Mouse (Mus musculus): ENCODE measurements around the gene Grm8. TPM values are rescaled to one million over a fixed set of nuclear protein-coding genes. Genes with fewer than 3 reads are reported as not detected.

Grm8 gene
- polyA plus RNA-seq, 1 experiment = 0.51 TPM

- TF ChIP-seq CTCF (IDR thresholded peaks at IDR 0.05; ENCODE audit: borderline replicate concordance, control insufficient read depth, extremely low read depth, insufficient read depth, low read length, poor library complexity) (no peak), POLR2A (IDR thresholded peaks at IDR 0.05; ENCODE audit: control insufficient read depth, extremely low read depth, insufficient read depth, low read length, poor library complexity) (no peak)
- WGBS = 5% methylated on average over 20 of the region's 20 CpGs
- peaks cover 14% of the 10 kb centered on the region for H3K4me1 ChIP-seq (replicated peaks; ENCODE audit: control insufficient read depth, insufficient read depth, low read length)
- peaks cover 14% of the 10 kb centered on the region for H3K27me3 ChIP-seq (ENCODE audit: control insufficient read depth, insufficient read depth, low read length)
- no peaks in the 10 kb centered on the region for H3K36me3 ChIP-seq (ENCODE audit: control insufficient read depth, insufficient read depth, low read length)
- no peak overlapping the region for H3K27ac ChIP-seq (ENCODE audit: control insufficient read depth, insufficient read depth, low read length)
- DNase-seq = no peak
- H3K4me3 ChIP-seq (ENCODE audit: control insufficient read depth, insufficient read depth, low read length) = no peak overlapping the region
These were observed 652 bp downstream of the Grm8 start for GRCm38 (mm10) chr6:28134251-28134801.

DNA sequence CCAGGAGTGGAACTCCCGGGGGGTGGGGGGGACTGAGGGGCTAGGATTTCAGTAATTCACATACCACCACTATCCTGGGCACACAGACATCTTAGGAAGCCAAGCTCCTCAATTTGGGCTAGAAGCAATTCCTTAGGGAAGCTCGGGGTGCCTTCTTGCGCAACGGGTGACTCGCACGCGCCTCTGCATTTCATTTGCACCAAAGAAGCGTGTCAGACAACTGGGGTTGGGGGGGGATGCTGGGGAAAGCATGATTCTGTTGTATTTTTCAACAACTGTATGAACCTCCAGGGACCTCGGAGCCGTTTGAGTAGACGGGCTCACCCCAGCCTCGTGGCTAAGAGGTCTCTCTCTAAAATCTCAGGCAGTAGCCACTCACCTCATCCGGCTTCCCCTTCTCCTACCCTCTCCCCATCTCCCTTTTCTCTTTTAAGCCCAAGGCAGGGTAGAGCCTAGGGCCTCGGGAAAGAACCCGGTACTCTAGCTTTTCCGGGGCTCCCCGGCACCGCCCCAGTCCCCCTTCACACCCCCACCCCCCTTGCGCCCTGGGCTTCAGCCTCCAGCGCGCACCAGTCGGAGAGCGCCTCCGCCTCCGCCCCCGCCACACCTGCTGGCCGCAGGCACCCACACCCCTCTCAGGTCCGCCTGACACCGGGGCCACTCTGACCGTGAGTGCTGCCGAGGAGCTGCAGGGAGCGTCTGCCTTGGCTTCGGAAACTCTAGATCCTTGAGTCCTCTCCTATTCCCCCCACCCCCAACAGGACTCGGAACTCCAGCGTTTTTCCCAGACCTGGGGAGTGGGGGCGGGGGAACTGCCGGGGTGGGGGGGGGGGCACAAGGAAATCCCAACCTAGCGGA, 1.5 kb downstream of the Grm8 start:
- Histone ChIP-seq H3K4me3 (ENCODE audit: control insufficient read depth, insufficient read depth, low read length) (no peak overlapping the region), H3K27ac (ENCODE audit: control insufficient read depth, insufficient read depth, low read length) (no peak overlapping the region), H3K36me3 (ENCODE audit: control insufficient read depth, insufficient read depth, low read length) (no peaks in the 10 kb centered on the region), H3K27me3 (ENCODE audit: control insufficient read depth, insufficient read depth, low read length) (peaks cover 14% of the 10 kb centered on the region), H3K4me1 (replicated peaks; ENCODE audit: control insufficient read depth, insufficient read depth, low read length) (peaks cover 14% of the 10 kb centered on the region)
- 6% methylated on average over 38 of the region's 38 CpGs for WGBS
- TF ChIP-seq CTCF (IDR thresholded peaks at IDR 0.05; ENCODE audit: borderline replicate concordance, control insufficient read depth, extremely low read depth, insufficient read depth, low read length, poor library complexity) (no peak), POLR2A (IDR thresholded peaks at IDR 0.05; ENCODE audit: control insufficient read depth, extremely low read depth, insufficient read depth, low read length, poor library complexity) (no peak)
- no peak for DNase-seq

GRCm38 (mm10) chr6:28132056-28132455, 2.9 kb downstream of the Grm8 start:
- WGBS = 31% methylated on average over 4 of the region's 4 CpGs
- no peak for DNase-seq
- Histone ChIP-seq H3K36me3 (ENCODE audit: control insufficient read depth, insufficient read depth, low read length) (no peaks in the 10 kb centered on the region), H3K27me3 (ENCODE audit: control insufficient read depth, insufficient read depth, low read length) (peaks cover 14% of the 10 kb centered on the region), H3K27ac (ENCODE audit: control insufficient read depth, insufficient read depth, low read length) (no peak overlapping the region), H3K4me3 (ENCODE audit: control insufficient read depth, insufficient read depth, low read length) (no peak overlapping the region), H3K4me1 (replicated peaks; ENCODE audit: control insufficient read depth, insufficient read depth, low read length) (peaks cover 14% of the 10 kb centered on the region)
- TF ChIP-seq POLR2A (IDR thresholded peaks at IDR 0.05; ENCODE audit: control insufficient read depth, extremely low read depth, insufficient read depth, low read length, poor library complexity) (no peak), CTCF (IDR thresholded peaks at IDR 0.05; ENCODE audit: borderline replicate concordance, control insufficient read depth, extremely low read depth, insufficient read depth, low read length, poor library complexity) (no peak)

GRCm38 (mm10) chr6:28128871-28129270, 6.1 kb downstream of the Grm8 start:
- Histone ChIP-seq H3K4me3 (ENCODE audit: control insufficient read depth, insufficient read depth, low read length) (no peak overlapping the region), H3K4me1 (replicated peaks; ENCODE audit: control insufficient read depth, insufficient read depth, low read length) (no peaks in the 10 kb centered on the region), H3K36me3 (ENCODE audit: control insufficient read depth, insufficient read depth, low read length) (no peaks in the 10 kb centered on the region), H3K27ac (ENCODE audit: control insufficient read depth, insufficient read depth, low read length) (no peak overlapping the region), H3K27me3 (ENCODE audit: control insufficient read depth, insufficient read depth, low read length) (no peaks in the 10 kb centered on the region; the same call in 1 of the 2 replicates)
- TF ChIP-seq POLR2A (IDR thresholded peaks at IDR 0.05; ENCODE audit: control insufficient read depth, extremely low read depth, insufficient read depth, low read length, poor library complexity) (no peak), CTCF (IDR thresholded peaks at IDR 0.05; ENCODE audit: borderline replicate concordance, control insufficient read depth, extremely low read depth, insufficient read depth, low read length, poor library complexity) (no peak)
- no peak for DNase-seq
- WGBS = 95% methylated on average over 4 of the region's 4 CpGs

DNA sequence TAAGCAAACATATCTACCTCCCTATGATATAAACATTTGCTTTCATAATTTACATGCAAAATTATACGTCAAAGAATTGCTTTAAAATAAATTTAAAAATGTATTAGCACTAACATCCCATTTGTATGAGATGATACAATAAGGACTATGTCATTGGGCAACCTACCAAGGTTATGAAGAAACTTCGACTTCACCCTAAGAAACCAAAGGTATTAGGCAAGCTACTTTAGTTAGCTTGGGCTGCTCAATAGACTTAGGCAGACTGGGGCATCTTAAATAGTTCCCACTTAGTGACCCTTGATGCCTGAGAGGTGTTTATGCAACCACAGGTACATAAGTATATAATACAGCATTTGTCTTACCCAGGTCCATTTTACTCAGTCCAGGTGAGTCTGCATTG, 19.5 kb downstream of the Grm8 start:
- 91% methylated on average over 2 of the region's 2 CpGs for WGBS
- no peak for DNase-seq
- TF ChIP-seq POLR2A (IDR thresholded peaks at IDR 0.05; ENCODE audit: control insufficient read depth, extremely low read depth, insufficient read depth, low read length, poor library complexity) (no peak), CTCF (IDR thresholded peaks at IDR 0.05; ENCODE audit: borderline replicate concordance, control insufficient read depth, extremely low read depth, insufficient read depth, low read length, poor library complexity) (no peak)
- Histone ChIP-seq H3K4me1 (replicated peaks; ENCODE audit: control insufficient read depth, insufficient read depth, low read length) (no peaks in the 10 kb centered on the region), H3K36me3 (ENCODE audit: control insufficient read depth, insufficient read depth, low read length) (no peaks in the 10 kb centered on the region), H3K4me3 (ENCODE audit: control insufficient read depth, insufficient read depth, low read length) (no peak overlapping the region), H3K27ac (ENCODE audit: control insufficient read depth, insufficient read depth, low read length) (no peak overlapping the region), H3K27me3 (ENCODE audit: control insufficient read depth, insufficient read depth, low read length) (no peaks in the 10 kb centered on the region)

- 35% methylated on average over 1 of the region's 1 CpGs for WGBS
These were observed 20.1 kb downstream of the Grm8 start for GRCm38 (mm10) chr6:28114916-28115315.

More at GRCm38 (mm10) chr6:28114916-28115315, 20.1 kb downstream of the Grm8 start:
- no peak for DNase-seq
- Histone ChIP-seq H3K27me3 (ENCODE audit: control insufficient read depth, insufficient read depth, low read length) (no peaks in the 10 kb centered on the region), H3K27ac (ENCODE audit: control insufficient read depth, insufficient read depth, low read length) (no peak overlapping the region), H3K36me3 (ENCODE audit: control insufficient read depth, insufficient read depth, low read length) (no peaks in the 10 kb centered on the region), H3K4me3 (ENCODE audit: control insufficient read depth, insufficient read depth, low read length) (no peak overlapping the region), H3K4me1 (replicated peaks; ENCODE audit: control insufficient read depth, insufficient read depth, low read length) (no peaks in the 10 kb centered on the region)
- TF ChIP-seq CTCF (IDR thresholded peaks at IDR 0.05; ENCODE audit: borderline replicate concordance, control insufficient read depth, extremely low read depth, insufficient read depth, low read length, poor library complexity) (no peak), POLR2A (IDR thresholded peaks at IDR 0.05; ENCODE audit: control insufficient read depth, extremely low read depth, insufficient read depth, low read length, poor library complexity) (no peak)
